Mouse (Mus musculus) C2C12 (cell line): ENCODE measurements around the gene Aars. TPM values are rescaled to one million over a fixed set of nuclear protein-coding genes. Genes with fewer than 3 reads are reported as not detected.

Experiments
- H3K27me3 ChIP-seq: one replicate; pipeline ENCODE4 v1.6.1; 2011; ENCODE audit not compliant: control insufficient read depth, insufficient read depth, insufficient read length
- H3K36me3 ChIP-seq: one replicate; pipeline ENCODE4 v1.6.1; 2011; ENCODE audit not compliant: control insufficient read depth, insufficient read depth
- H3K4me3 ChIP-seq: one replicate; pipeline ENCODE4 v1.5.1; 2011; ENCODE audit warnings: mild to moderate bottlenecking, control low read depth; ENCODE audit not compliant: poor library complexity, insufficient read depth, severe bottlenecking
- H3K79me2 ChIP-seq: one replicate; pipeline ENCODE4 v1.6.1; 2011; ENCODE audit not compliant: control insufficient read depth, insufficient read depth
- H3K79me3 ChIP-seq: one replicate; pipeline ENCODE4 v1.6.1; 2011; ENCODE audit warnings: low read depth, control low read depth
- H3ac ChIP-seq: one replicate; pipeline ENCODE3; 2011; ENCODE audit warnings: low read depth; ENCODE audit not compliant: control insufficient read depth, insufficient read length
- CEBPB ChIP-seq: IDR thresholded peaks from one replicate; pipeline ENCODE4 v1.6.1; 2011; ENCODE audit warnings: low read depth, mild to moderate bottlenecking, control low read depth, moderate library complexity
- CTCF ChIP-seq: IDR thresholded peaks from one replicate; pipeline ENCODE4 v1.5.1; 2011; ENCODE audit not compliant: control insufficient read depth, insufficient read depth, insufficient read length
- FOSL1 ChIP-seq: IDR thresholded peaks from one replicate; pipeline ENCODE4 v1.8.0; 2011; ENCODE audit warnings: mild to moderate bottlenecking, low read length; ENCODE audit not compliant: poor library complexity, insufficient read depth, severe bottlenecking
- MAX ChIP-seq: IDR thresholded peaks from one replicate; pipeline ENCODE4 v1.6.1; 2011; ENCODE audit warnings: mild to moderate bottlenecking, control low read depth
- MYOD1 ChIP-seq: IDR thresholded peaks from one replicate; pipeline ENCODE4 v1.6.1; 2011; ENCODE audit warnings: low read depth; ENCODE audit not compliant: control insufficient read depth, insufficient read length
- MYOG ChIP-seq: IDR thresholded peaks from one replicate; pipeline ENCODE4 v1.6.1; 2011; ENCODE audit not compliant: control insufficient read depth, insufficient read length; ENCODE audit errors: extremely low read depth
- USF1 ChIP-seq: IDR thresholded peaks from one replicate; pipeline ENCODE4 v1.6.1; 2011; ENCODE audit warnings: low read depth, mild to moderate bottlenecking, control low read depth, moderate library complexity
- polyA plus RNA-seq: library from polyadenylated mRNA; unstranded; fragments of >200 nt; fragmentation: generic; extraction: Trizol; gene quantifications from one replicate; pipeline ENCODE4 v1.2.1, GENCODE M21; 2012; ENCODE audit warnings: missing spikeins

Aars gene
- polyA plus RNA-seq, 1 experiment = 152 TPM

DNA sequence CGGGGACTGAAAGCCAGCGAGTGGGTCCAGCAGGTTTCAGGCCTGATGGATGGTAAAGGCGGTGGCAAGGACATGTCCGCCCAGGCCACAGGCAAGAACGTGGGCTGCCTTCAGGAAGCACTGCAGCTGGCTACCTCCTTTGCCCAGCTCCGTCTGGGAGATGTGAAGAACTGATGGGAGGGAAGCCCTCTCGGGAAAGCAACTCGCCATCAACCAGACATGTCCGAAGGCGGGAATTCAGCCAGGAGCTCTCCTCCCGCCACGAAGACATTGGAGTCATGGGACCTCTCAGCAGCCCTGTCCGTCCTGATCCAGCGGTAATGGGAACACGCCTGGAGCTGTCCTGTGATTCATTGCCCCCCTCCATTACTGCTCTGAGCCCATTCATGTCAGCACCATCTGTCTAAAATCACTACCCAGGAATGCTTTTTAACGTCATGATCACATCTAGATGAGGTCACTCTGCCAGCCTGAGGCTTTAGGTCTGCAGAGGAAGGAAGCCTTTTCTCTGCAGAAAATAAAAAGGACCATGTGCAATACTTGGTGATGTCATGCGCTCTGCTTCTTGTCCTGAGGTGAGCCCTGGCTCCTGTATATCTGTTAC is 22.2 kb downstream of the Aars start:
- Histone ChIP-seq H3K79me2 (peaks cover 25% of the 10 kb centered on the region), H3K27me3 (no peaks in the 10 kb centered on the region), H3K4me3 (no peak overlapping the region), H3ac (no peak overlapping the region), H3K36me3 (peaks cover 72% of the 10 kb centered on the region), H3K79me3 (peaks cover 11% of the 10 kb centered on the region)
- TF ChIP-seq FOSL1 (no peak), MYOG (no peak), CEBPB (no peak), USF1 (no peak), MAX (no peak), CTCF (no peak), MYOD1 (no peak)

- peaks cover 11% of the 10 kb centered on the region for H3K79me3 ChIP-seq
- no peaks in the 10 kb centered on the region for H3K27me3 ChIP-seq
- no peak overlapping the region for H3ac ChIP-seq
- peaks cover 25% of the 10 kb centered on the region for H3K79me2 ChIP-seq
- H3K36me3 ChIP-seq = peaks cover 67% of the 10 kb centered on the region
- no peak overlapping the region for H3K4me3 ChIP-seq
- TF ChIP-seq MYOD1 = no peak
- no peak for TF ChIP-seq USF1
- no peak for TF ChIP-seq MYOG
- TF ChIP-seq CEBPB = no peak
- TF ChIP-seq CTCF = no peak
- TF ChIP-seq FOSL1 = no peak
- no peak for TF ChIP-seq MAX
Measured at GRCm38 (mm10) chr8:111055661-111056060, 22.7 kb downstream of the Aars start.

DNA sequence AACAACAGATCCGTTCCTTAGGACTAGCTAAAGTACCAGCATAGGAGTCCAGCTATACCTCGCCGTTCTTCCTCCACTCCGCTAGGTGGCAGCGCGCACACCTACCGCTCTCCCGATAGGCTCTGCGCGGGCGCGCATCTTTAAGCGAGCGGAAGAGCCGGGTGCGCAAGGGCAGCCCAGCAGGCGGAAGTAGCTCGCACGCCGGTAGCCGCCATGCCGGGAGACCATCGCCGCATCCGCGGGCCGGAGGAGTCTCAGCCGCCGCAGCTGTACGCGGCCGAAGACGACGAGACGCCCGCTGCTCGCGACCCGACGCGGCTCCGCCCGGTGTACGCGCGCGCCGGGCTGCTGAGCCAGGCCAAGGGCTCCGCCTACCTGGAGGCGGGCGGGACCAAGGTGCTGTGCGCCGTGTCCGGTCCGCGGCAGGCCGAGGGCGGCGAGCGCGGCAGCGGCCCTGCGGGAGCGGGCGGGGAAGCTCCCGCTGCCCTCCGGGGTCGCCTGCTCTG is 23.3 kb downstream of the Aars start, which contains the start of gene Exosc6:
TSS of gene Exosc6 (plus strand) at position 182 of the 506 bp plus-strand sequence.
- Histone ChIP-seq H3K36me3 (peaks cover 62% of the 10 kb centered on the region), H3ac (peak within 1 kb of the TSS; percentile 96), H3K27me3 (no peaks in the 10 kb centered on the region), H3K4me3 (peak within 1 kb of the TSS; percentile 86), H3K79me2 (peaks cover 25% of the 10 kb centered on the region), H3K79me3 (peaks cover 11% of the 10 kb centered on the region)
- peak; percentile 80 for TF ChIP-seq CTCF
- TF ChIP-seq CEBPB = no peak
- peak; percentile 73 for TF ChIP-seq MAX

GRCm38 (mm10) chr8:111056691-111057293 is 23.8 kb downstream of the Aars start:
- peak overlapping the region; percentile 96 for H3ac ChIP-seq
- TF ChIP-seq MAX (no peak), USF1 (no peak), CEBPB (no peak), MYOD1 (no peak), MYOG (no peak), CTCF (no peak), FOSL1 (no peak)
- H3K36me3 ChIP-seq = peaks cover 56% of the 10 kb centered on the region
- no peaks in the 10 kb centered on the region for H3K27me3 ChIP-seq
- H3K79me3 ChIP-seq = peaks cover 11% of the 10 kb centered on the region
- peaks cover 25% of the 10 kb centered on the region for H3K79me2 ChIP-seq
- H3K4me3 ChIP-seq = peak overlapping the region; percentile 86

GRCm38 (mm10) chr8:111058946-111059572 is 26.1 kb downstream of the Aars start:
- Histone ChIP-seq H3K36me3 (peaks cover 33% of the 10 kb centered on the region), H3ac (no peak overlapping the region), H3K4me3 (no peak overlapping the region), H3K79me3 (peaks cover 11% of the 10 kb centered on the region), H3K79me2 (peaks cover 25% of the 10 kb centered on the region), H3K27me3 (no peaks in the 10 kb centered on the region)
- TF ChIP-seq CEBPB (no peak), MAX (no peak), FOSL1 (no peak), MYOD1 (no peak), MYOG (no peak)

- Histone ChIP-seq H3K4me3 (peak overlapping the region; percentile 43), H3K36me3 (peaks cover 14% of the 10 kb centered on the region), H3K27me3 (no peaks in the 10 kb centered on the region), H3K79me3 (peaks cover 11% of the 10 kb centered on the region), H3K79me2 (peaks cover 20% of the 10 kb centered on the region), H3ac (peak overlapping the region; percentile 75)
- TF ChIP-seq MYOG (no peak), FOSL1 (no peak), CTCF (no peak), MYOD1 (no peak), CEBPB (no peak), USF1 (no peak)
Measured at GRCm38 (mm10) chr8:111061688-111062071, 28.7 kb downstream of the Aars start.
